Mouse (Mus musculus): Measurements from ENCODE around the gene Nucb1.
"Not testable (repeated sequence)": the region's sequence is repeated elsewhere in the genome, so short reads cannot be mapped to it uniquely, and the experiment has no call there.

Nucb1 gene

DNA sequence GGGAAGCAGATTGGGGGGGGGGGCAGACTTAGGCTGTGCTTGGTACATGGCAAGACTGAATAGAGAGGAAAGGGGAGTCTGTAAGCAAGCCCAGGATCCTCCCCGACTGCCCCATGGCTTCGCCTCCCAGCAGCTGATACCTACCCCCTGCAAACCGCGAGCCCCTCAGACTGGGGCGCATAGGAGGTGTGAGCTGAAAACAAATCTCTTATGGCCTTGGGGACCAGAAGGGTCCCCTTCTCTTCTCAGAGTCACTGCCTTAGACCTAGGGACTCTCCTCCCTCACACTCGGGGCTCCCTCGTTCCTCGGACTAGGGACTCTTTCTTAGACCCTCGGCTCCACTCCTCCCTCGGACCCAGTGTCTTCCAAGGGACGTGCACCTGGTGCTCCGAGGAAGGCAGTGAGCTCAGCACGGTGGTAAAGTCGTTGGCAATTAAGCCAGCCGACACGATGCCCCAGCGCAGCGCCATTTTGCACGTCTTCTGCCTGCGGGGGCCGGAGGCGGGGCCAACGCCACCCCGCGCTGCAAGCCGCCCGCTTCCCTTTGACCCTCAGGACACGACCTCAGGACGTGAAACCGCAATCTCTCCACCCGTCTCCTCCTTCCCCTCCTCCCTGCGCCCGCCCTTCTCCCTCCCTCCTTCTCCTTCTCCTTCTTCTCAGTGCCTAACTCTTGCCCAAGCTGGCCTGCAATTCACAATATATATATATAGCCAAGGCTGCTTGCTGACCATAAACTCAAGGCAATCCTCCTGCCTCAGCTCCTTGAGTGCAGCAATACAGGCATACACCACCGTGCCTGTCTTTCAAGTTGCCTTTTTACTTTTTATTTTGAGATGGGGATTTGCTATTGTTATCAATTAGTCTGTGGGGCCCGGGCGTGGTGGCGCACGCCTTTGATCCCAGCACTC, 21.7 kb downstream of the Nucb1 start, which contains the start of gene Dhdh:
Gene Dhdh, minus strand, starts transcription at position 513 of the 912 bp plus-strand sequence.
- peak in 1 of 2 experiments; percentile 23 for DNase-seq (ENCODE audit: low spot score in 2 of 2)

- DNase-seq (ENCODE audit: low spot score in 2 of 2) = no peak
Observed at GRCm38 (mm10) chr7:45487861-45488292, 22.3 kb downstream of the Nucb1 start.

GRCm38 (mm10) chr7:45486761-45487415, 23.3 kb downstream of the Nucb1 start, which contains the start of gene Gm45808:
Gm45808 (minus strand) TSS chr7:45486811.
- DNase-seq (ENCODE audit: low spot score in 2 of 2) = no peak

GRCm38 (mm10) chr7:45486158-45486557, 24.0 kb downstream of the Nucb1 start:
- no peak for DNase-seq (ENCODE audit: low spot score in 2 of 2)

GRCm38 (mm10) chr7:45484985-45485384, 25.2 kb downstream of the Nucb1 start:
- not testable (repeated sequence) for DNase-seq (ENCODE audit: low spot score in 2 of 2)

DNA sequence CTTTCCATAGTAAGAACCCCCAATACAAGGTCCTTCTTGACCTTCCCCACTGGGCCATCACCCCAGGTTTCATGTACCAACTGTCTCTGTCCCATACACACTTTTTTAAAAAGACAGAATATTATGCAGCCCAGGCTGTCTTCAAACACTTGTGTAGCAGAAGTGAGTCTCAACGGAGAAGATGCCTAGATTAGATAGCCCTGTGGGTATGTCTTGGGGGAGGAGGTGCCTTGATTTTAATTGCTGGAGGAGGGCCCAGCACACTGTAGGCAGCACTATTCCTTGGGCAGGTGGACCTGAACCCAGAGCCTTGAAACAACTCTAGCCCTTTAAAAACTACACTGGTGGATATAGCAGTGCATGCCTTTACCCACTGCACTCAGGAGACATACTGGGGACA, 28.0 kb downstream of the Nucb1 start:
- no peak for DNase-seq (ENCODE audit: low spot score in 2 of 2)

GRCm38 (mm10) chr7:45481374-45481927, 28.8 kb downstream of the Nucb1 start, which contains the start of gene Tulp2:
Tulp2 (plus strand) TSS chr7:45481877.
- peak; percentile 60 to 71 for DNase-seq (ENCODE audit: low spot score in 2 of 2)

DNA sequence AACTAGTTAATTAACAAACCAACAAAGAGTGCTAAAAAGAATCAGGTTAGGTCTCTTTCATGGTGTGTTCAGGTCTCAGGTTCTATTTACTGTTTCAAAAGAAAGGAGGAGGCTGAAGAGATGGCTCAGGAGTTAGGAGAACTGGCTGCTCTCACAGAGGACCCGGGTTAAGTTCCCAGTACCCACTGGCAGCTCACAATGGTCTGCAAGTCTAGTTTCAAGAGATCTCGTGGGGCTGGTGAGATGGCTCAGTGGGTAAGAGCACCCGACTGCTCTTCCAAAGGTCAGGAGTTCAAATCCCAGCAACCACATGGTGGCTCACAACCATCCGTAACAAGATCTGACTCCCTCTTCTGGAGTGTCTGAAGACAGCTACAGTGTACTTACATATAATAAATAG, 29.9 kb downstream of the Nucb1 start:
- DNase-seq (ENCODE audit: low spot score in 2 of 2) = not testable (repeated sequence)

DNA sequence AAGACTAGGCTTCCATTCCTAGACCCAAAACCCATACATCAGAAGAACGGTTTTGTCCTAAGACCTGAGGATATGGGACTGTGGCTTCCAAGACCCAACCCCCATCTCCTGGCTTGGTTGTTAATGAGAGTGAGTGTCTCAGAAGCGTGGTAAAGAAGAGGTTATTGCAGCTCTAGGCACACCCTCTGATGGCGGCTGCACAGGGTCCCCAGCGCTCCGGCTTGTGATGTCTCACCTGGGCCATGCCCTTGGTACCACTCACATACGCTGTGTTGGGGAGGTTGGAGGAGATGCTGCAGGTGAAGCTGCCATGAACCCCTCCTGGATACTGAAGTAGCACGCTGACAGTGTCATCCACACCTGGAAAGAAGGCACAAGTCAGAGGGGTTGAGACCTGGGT, 31.4 kb downstream of the Nucb1 start:
- no peak for DNase-seq (ENCODE audit: low spot score in 2 of 2)

- DNase-seq (ENCODE audit: low spot score in 2 of 2) = peak; percentile 29 to 63
Observed at GRCm38 (mm10) chr7:45477003-45477402, 33.2 kb downstream of the Nucb1 start.

GRCm38 (mm10) chr7:45476453-45476852, 33.8 kb downstream of the Nucb1 start:
- DNase-seq (ENCODE audit: low spot score in 2 of 2) = no peak

GRCm38 (mm10) chr7:45475291-45475969, 34.8 kb downstream of the Nucb1 start:
- DNase-seq (ENCODE audit: low spot score in 2 of 2) = no peak

DNA sequence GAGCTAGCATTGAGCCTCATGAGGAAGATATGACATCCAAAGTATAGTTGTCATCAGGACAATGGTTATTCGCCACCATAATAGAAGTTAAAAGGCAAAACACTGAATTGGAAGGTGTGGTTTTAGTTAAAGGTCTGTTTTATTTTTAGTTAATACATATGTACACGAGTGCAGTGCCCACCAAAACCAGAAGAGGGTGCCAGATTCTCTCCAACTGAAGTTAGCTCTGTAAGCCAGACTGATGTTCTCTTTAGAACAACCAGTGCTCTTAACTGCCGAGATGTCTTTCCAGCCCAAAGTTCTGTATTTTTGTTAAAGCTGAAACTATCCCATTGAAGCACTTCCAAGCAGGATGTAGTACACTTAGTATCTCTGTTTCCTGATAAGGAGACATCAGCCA, 39.3 kb downstream of the Nucb1 start:
- peak; percentile 37 to 77 for DNase-seq (ENCODE audit: low spot score in 2 of 2)

GRCm38 (mm10) chr7:45467090-45467670, 43.0 kb downstream of the Nucb1 start:
- no peak for DNase-seq (ENCODE audit: low spot score in 2 of 2)

DNA sequence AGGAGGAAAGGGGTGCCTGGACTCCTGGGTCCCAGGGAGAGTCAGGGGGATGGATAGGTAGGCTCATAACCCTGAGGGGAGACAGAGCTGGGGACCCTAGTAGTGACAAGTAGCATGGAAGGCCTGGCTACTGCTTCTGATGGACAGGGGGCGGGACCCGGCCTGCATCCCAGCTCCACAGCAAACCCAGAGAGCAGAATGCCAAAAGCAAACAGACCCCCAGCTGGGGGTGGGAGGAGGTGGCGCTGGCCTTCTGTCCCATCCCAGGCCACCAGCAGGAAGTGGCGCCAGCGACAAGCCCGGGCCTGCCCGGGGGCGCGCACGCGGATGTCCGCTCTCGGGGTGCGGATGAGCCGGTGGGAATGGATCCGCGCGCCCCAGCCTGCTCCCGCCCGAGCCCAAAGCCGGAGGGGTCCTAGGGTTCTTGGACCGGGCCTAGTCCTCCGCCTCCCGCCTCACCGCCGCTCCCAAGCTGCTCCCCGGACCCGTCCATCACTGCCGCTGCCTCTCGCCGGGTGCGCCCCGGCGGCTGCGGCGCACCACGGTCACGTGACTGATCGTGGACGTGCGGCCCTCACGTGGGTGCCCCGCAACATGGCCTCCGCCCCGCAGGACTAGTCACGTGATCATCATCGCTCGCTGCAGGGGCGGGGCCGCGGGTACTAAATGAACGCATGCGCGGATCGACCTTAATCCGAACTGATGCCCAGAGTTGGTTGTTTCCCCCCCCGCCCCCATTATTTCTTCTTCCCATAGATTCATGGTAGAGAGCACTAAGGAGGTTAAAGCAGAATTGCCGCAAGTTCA, 43.7 kb downstream of the Nucb1 start, which contains the start of gene Bax:
Gene Bax, minus strand, starts transcription at position 616 of the 807 bp plus-strand sequence.
- peak; percentile 86 to 87 for DNase-seq (ENCODE audit: low spot score in 2 of 2)

DNA sequence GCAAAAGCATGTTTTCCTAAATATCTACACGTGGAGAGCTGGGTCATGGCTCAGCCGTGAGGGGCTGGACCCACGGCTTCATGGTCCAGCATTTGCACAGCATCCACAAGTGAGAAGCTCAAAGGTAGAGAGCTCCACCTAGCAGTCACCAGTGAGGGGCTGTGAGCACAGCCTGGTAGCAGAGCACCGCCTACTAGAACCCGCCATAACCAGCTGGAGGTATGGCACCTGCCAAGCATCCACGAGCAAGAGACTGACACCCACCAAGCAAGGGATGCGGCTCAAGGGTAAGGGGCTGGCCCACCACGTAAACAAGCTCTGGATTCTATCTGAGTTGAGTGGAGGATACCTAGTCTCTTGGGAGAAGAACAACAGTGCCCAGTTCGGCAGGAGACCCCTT, 44.7 kb downstream of the Nucb1 start:
- DNase-seq (ENCODE audit: low spot score in 2 of 2) = no peak

GRCm38 (mm10) chr7:45465112-45465511, 45.1 kb downstream of the Nucb1 start:
- DNase-seq (ENCODE audit: low spot score in 2 of 2) = no peak

DNA sequence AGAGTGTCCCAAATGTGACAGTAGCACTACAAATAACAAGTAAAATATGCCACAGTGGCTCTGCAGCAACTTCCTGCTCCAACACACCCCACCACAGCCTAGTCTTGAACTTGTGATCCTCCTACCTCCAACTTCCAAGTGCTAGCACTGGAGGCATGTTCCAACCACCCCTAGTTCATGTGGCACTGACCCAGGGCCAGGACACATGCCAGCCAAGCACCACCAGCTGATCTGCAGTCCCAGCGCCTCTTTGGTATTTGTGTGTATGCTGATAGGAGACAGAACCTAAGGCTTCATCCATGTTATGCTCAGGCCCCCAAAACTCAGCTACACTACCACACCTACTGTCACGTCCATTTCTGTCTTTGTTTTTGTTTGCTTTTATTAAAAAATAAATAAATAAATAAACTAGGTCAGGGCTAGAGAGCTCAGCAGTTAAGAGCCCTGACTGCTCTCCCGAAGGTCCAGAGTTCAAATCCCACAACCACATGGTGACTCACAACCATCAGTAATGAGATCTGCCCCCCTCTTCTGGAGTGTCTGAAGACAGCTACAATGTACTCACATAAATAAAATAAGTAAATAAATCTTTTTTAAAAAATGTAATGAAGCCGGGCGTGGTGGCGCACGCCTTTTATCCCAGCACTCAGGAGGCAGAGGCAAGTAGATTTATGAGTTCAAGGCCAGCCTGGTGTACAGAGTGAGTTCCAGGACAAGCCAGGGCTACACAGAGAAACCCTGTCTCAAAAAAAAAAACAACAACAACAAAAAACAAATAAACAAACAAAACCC, 46.0 kb downstream of the Nucb1 start:
- no peak for DNase-seq (ENCODE audit: low spot score in 2 of 2)

DNA sequence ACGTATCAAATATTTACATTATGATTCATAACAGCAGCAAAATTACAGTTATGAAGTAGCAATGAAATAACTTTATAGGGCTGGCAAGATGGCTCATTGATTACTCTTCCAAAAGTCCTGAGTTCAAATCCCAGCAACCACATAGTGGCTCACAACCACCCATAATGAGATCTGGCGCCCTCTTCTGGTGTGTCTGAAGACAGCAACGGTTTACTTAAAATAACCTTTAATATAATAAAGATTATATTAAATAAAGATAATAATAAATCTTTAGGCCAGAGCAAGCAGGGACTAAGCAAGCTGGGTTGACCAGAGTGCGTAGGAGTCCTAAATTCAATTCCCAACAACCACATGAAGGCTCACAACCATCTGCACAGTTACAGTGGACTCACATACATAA, 47.3 kb downstream of the Nucb1 start:
- DNase-seq (ENCODE audit: low spot score in 2 of 2) = not testable (repeated sequence)

- DNase-seq (ENCODE audit: low spot score in 2 of 2) = no peak
Observed at GRCm38 (mm10) chr7:45462325-45462724, 47.9 kb downstream of the Nucb1 start.

Data from thymus, postnatal 10 days (tissue).